Mouse (Mus musculus) ES-E14 (cell line): Measurements from ENCODE around the gene Mlc1.

Source experiments
- CHD2 ChIP-seq: IDR thresholded peaks from 2 replicates; pipeline ENCODE4 v1.6.1; 2014; ENCODE audit warnings: mild to moderate bottlenecking, low read depth, low read length, inconsistent platforms
- HCFC1 ChIP-seq: IDR thresholded peaks from 2 replicates; pipeline ENCODE4 v1.6.1; 2012; ENCODE audit warnings: low read length, inconsistent platforms, borderline replicate concordance; ENCODE audit not compliant: insufficient read depth
- MAFK ChIP-seq: IDR thresholded peaks from 2 replicates; pipeline ENCODE4 v1.6.1; 2014; ENCODE audit warnings: mild to moderate bottlenecking, low read depth, low read length, inconsistent platforms; ENCODE audit not compliant: insufficient read depth
- ZC3H11A ChIP-seq: IDR thresholded peaks from 2 replicates; pipeline ENCODE4 v1.6.1; 2012; ENCODE audit warnings: low read depth, mild to moderate bottlenecking, inconsistent platforms, low read length, borderline replicate concordance
- ZNF384 ChIP-seq: IDR thresholded peaks from 2 replicates; pipeline ENCODE4 v1.6.1; 2012; ENCODE audit warnings: low read depth, low read length, inconsistent platforms

DNA sequence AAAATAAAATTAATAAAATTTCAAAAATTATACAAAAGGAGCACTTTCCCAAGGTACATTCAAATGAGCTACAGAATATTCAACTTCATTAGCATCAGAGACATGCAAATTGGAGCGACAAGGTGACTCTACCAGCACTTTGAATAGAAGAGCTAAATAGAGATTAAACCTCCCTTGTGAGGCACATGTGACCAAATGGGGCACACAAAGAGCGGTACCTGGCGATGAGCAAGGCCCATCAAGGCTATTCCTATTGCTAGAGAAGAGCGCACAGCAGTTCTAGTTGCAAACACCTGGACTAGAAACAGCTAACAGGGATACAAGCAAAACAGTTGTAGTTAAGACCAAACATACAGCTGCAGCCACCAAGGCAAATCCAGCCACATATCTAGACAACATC, 72.5 kb downstream of the Mlc1 start:
- no peak for TF ChIP-seq ZNF384
- TF ChIP-seq CHD2 = no peak
- no peak for TF ChIP-seq HCFC1
- no peak for TF ChIP-seq ZC3H11A
- TF ChIP-seq MAFK = no peak
